In the genomic region with DNA sequence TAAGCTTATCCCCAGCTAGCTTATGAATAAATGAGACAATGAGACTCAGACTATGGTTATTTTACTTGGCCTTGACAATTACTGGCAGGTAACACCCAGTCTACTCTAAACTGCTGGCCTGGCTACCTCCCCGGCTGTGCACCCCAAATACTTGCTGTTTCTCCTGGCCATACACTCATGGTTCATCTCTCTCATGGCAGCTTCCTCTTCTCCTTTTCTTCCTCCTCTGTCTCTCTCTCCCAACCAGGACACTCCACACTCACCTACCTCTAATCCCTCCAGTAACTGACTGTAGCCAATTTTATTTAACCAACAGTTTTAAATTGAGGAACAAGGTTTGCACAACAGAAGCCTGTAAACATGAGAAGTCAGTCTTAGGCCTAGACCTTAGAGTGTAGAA, we compare ENCODE assay signal across 32 mouse cellular contexts. TPM values are rescaled to one million over a fixed set of nuclear protein-coding genes. Genes with fewer than 3 reads are reported as not detected.
"Had no signal": no experiment of that assay in that cellular context is flagged by ENCODE, and none has a peak within 500 bp of the region (broad histone marks: within the 10 kb centered on the region; RNA-seq: fewer than 3 reads in every experiment).

No protein-coding gene starts in this region.

- H3K4me3 ChIP-seq: left cerebral cortex, adult 2 months; limb, embryonic 10.5 days; limb, embryonic 12.5 days; limb, embryonic 13.5 days; limb, embryonic 15.5 days; liver, embryonic 12.5 days; liver, embryonic 13.5 days; liver, embryonic 15.5 days; lung, embryonic 15.5 days; megakaryocyte, embryonic 14.5 days; midbrain, embryonic 10.5 days; midbrain, embryonic 12.5 days; midbrain, embryonic 13.5 days; midbrain, embryonic 15.5 days; myocyte; neural tube, embryonic 12.5 days had no signal

- H3K4me1 ChIP-seq: limb, embryonic 10.5 days; limb, embryonic 12.5 days; limb, embryonic 13.5 days; limb, embryonic 15.5 days; liver, embryonic 12.5 days; liver, embryonic 13.5 days; liver, embryonic 15.5 days; lung, embryonic 15.5 days; midbrain, embryonic 10.5 days; midbrain, embryonic 12.5 days; midbrain, embryonic 13.5 days; midbrain, embryonic 15.5 days; neural tube, embryonic 12.5 days had no signal

- H3K27ac ChIP-seq: left cerebral cortex, adult 2 months; limb, embryonic 10.5 days; limb, embryonic 12.5 days; limb, embryonic 13.5 days; limb, embryonic 15.5 days; liver, embryonic 12.5 days; liver, embryonic 13.5 days; liver, embryonic 14.5 days; liver, embryonic 15.5 days; lung, embryonic 15.5 days; macrophage; midbrain, embryonic 10.5 days; midbrain, embryonic 12.5 days; midbrain, embryonic 13.5 days; midbrain, embryonic 15.5 days; neural tube, embryonic 12.5 days had no signal

- H3K27me3 ChIP-seq: limb, embryonic 12.5 days; limb, embryonic 13.5 days; limb, embryonic 15.5 days; liver, embryonic 12.5 days; liver, embryonic 13.5 days; liver, embryonic 15.5 days; lung, embryonic 15.5 days; midbrain, embryonic 12.5 days; midbrain, embryonic 13.5 days; midbrain, embryonic 15.5 days; neural tube, embryonic 12.5 days had no signal

- ATAC-seq: liver, embryonic 12.5 days; liver, postnatal 0 days; lung, postnatal 0 days; midbrain, embryonic 13.5 days; midbrain, embryonic 15.5 days; midbrain, embryonic 16.5 days had no signal

- H3K36me3 ChIP-seq: limb, embryonic 10.5 days; limb, embryonic 12.5 days; limb, embryonic 13.5 days; limb, embryonic 15.5 days; liver, embryonic 12.5 days; liver, embryonic 13.5 days; liver, embryonic 15.5 days; lung, embryonic 15.5 days; midbrain, embryonic 10.5 days; midbrain, embryonic 12.5 days; midbrain, embryonic 13.5 days; midbrain, embryonic 15.5 days; neural tube, embryonic 12.5 days had no signal

- DNase-seq: left cerebral cortex, postnatal 4 days; liver; liver, embryonic 13.5 days; liver, postnatal 0 days; lung, adult 18-20 months; lung, adult 2 months; lung, embryonic 14.5 days; lung, postnatal 10 days; lung, postnatal 14 days; lung, postnatal 36 days; lung, postnatal 4 days; midbrain, embryonic 14.5 days had no signal

RNA-seq across cellular contexts. Expression of a gene that starts 45.1 kb away (rescaled TPM):
- total RNA-seq: megakaryocyte-erythroid progenitor cell, adult 5-6 weeks had no signal
- polyA plus RNA-seq: macrophage had no signal
